Mouse (Mus musculus) forebrain, embryonic 14.5 days (tissue): ENCODE data around the gene Pf4. TPM values are rescaled to one million over a fixed set of nuclear protein-coding genes. Genes with fewer than 3 reads are reported as not detected.
A peak's percentile ranks its signal among the peaks of the same experiment; 100 is the strongest.

ENCODE experiments used
- ATAC-seq: fragments of 200-750 bp; cut with Nextera tagmentation; 2 replicates; pipeline ENCODE4 v1.8.0; 2017; ENCODE audit warnings: mild to moderate bottlenecking, moderate library complexity
- DNase-seq: peaks from one replicate; pipeline ENCODE4 v3.0.0-alpha.2; 2015; ENCODE audit warnings: low spot score
- H3K27ac ChIP-seq: fragments of 300-500 bp; sonication (generic); 2 replicates; pipeline ENCODE4 v1.5.1; 2014; ENCODE audit warnings: low read depth, mild to moderate bottlenecking, control low read depth, low read length, moderate library complexity
- H3K27me3 ChIP-seq: fragments of 300-500 bp; sonication (generic); replicated peaks from 2 replicates; pipeline ENCODE4 v1.6.1; 2014; ENCODE audit warnings: low read length, control low read depth, mixed read lengths; ENCODE audit not compliant: control insufficient read depth, insufficient read depth
- H3K36me3 ChIP-seq: fragments of 300-500 bp; sonication (generic); 2 replicates; pipeline ENCODE4 v1.6.1; 2014; ENCODE audit warnings: low read length, control low read depth; ENCODE audit not compliant: control insufficient read depth, insufficient read depth
- H3K4me1 ChIP-seq: fragments of 300-500 bp; sonication (generic); 2 replicates; pipeline ENCODE4 v1.6.1; 2014; ENCODE audit warnings: antibody characterized with exemption, low read length, control low read depth; ENCODE audit not compliant: control insufficient read depth, insufficient read depth
- H3K4me2 ChIP-seq: fragments of 300-500 bp; sonication (generic); 2 replicates; pipeline ENCODE4 v1.6.1; 2014; ENCODE audit warnings: mild to moderate bottlenecking, control low read depth, low read length
- H3K4me3 ChIP-seq: fragments of 300-500 bp; sonication (generic); 2 replicates; pipeline ENCODE4 v1.5.1; 2014; ENCODE audit warnings: low read depth, low read length, control low read depth
- H3K9ac ChIP-seq: fragments of 300-500 bp; sonication (generic); 2 replicates; pipeline ENCODE4 v1.6.1; 2014; ENCODE audit warnings: mild to moderate bottlenecking, low read length, control low read depth, moderate library complexity
- H3K9me3 ChIP-seq: fragments of 300-500 bp; sonication (generic); replicated peaks from 2 replicates; pipeline ENCODE4 v1.6.1; 2016; ENCODE audit warnings: low read length, control low read depth, mixed read lengths; ENCODE audit not compliant: control insufficient read depth
- WGBS: fragments of 180-500 bp; shearing (Covaris S2); extraction: QIAGEN DNeasy Blood & Tissue Kit; methylation state at CpG from one replicate; pipeline ENCODE4 v1.1.7; 2014; 5-methylcytosine and 5-hydroxymethylcytosine counted together
- microRNA-seq: library from miRNA; unstranded; fragments of <30 nt; microRNA quantifications from one replicate; pipeline ENCODE4, GENCODE M21; 2016
- polyA plus RNA-seq: library from polyadenylated mRNA; unstranded; fragments of >200 nt; fragmentation: Nextera tagmentation; extraction: Ambion mirVana; gene quantifications from 2 replicates; pipeline ENCODE4 v1.2.1, GENCODE M21; 2014

Pf4 gene
- polyA plus RNA-seq, 1 experiment from 2014 or later: 41.7 TPM

- H3K4me2 ChIP-seq: no peak overlapping the region
- DNase-seq (no peak), ATAC-seq (no peak)
- H3K4me3 ChIP-seq: no peak overlapping the region
- H3K9me3 ChIP-seq: no peaks in the 10 kb centered on the region
- no peak overlapping the region for H3K9ac ChIP-seq
- no peaks in the 10 kb centered on the region for H3K4me1 ChIP-seq
- no peak overlapping the region for H3K27ac ChIP-seq
- no peaks in the 10 kb centered on the region for H3K27me3 ChIP-seq
- H3K36me3 ChIP-seq: no peaks in the 10 kb centered on the region
Observed at GRCm38 (mm10) chr5:90804574-90804973, 32.3 kb downstream of the Pf4 start.

- DNase-seq (peak; percentile 5), ATAC-seq (no peak)
- no peak overlapping the region for H3K4me2 ChIP-seq
- H3K9ac ChIP-seq: no peak overlapping the region
- H3K4me1 ChIP-seq: no peaks in the 10 kb centered on the region
- H3K36me3 ChIP-seq: no peaks in the 10 kb centered on the region
- no peak overlapping the region for H3K27ac ChIP-seq
- H3K27me3 ChIP-seq: no peaks in the 10 kb centered on the region
- H3K9me3 ChIP-seq: no peaks in the 10 kb centered on the region
- no peak overlapping the region for H3K4me3 ChIP-seq
Observed at GRCm38 (mm10) chr5:90806050-90806449, 33.8 kb downstream of the Pf4 start.

- Histone ChIP-seq H3K9ac (no peak overlapping the region), H3K36me3 (no peaks in the 10 kb centered on the region), H3K4me3 (no peak overlapping the region), H3K9me3 (no peaks in the 10 kb centered on the region), H3K27ac (no peak overlapping the region), H3K4me1 (no peaks in the 10 kb centered on the region), H3K27me3 (no peaks in the 10 kb centered on the region), H3K4me2 (no peak overlapping the region)
- 86% methylated on average over 3 of the region's 3 CpGs for WGBS
- DNase-seq: no peak
- no peak for ATAC-seq
Observed at GRCm38 (mm10) chr5:90807176-90807950, 35.1 kb downstream of the Pf4 start.

DNA sequence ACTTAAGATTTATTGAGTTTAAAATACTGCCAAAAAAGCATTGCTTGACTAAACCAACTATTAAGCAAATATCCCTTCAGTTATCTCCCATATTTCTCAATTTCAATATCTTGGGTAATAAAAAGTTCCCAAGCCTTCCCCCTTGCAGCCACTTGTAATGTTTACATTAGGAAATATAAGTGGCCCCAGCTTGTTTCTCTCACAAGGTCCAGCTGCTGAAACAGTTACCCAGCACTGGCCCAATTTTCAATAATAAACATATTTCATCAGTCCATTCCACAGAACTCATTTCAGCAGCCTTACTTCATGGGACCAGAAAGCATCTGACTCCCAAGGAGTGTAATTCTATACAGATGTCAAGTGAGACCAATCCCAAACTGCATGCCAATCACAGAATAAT, 47.5 kb downstream of the Pf4 start:
- Histone ChIP-seq H3K4me2 (no peak overlapping the region), H3K27me3 (no peaks in the 10 kb centered on the region), H3K9ac (no peak overlapping the region), H3K4me3 (no peak overlapping the region), H3K4me1 (no peaks in the 10 kb centered on the region), H3K36me3 (no peaks in the 10 kb centered on the region), H3K9me3 (no peaks in the 10 kb centered on the region), H3K27ac (no peak overlapping the region)
- DNase-seq (no peak), ATAC-seq (no peak)

Small RNA genes within 50 kb of the gene (microRNA-seq; reads per million reads assigned to microRNA genes)
- not detected for gene Gm24322

Other genes starting within 250 kb of the Pf4 start
- not detected in 2 replicates for gene 5830473C10Rik, start 211.3 kb upstream of the Pf4 start, polyA plus RNA-seq
- 0.74 and 1.1 TPM in 2 replicates for gene Rassf6, start 131.8 kb upstream of the Pf4 start, polyA plus RNA-seq
- gene Cxcl5, start 13.1 kb upstream of the Pf4 start, polyA plus RNA-seq: 0.11 and 0.14 TPM in 2 replicates
- 0.85 and 0.95 TPM in 2 replicates for gene Ppbp, start 3.9 kb upstream of the Pf4 start, polyA plus RNA-seq
- not detected in 2 replicates for gene Cxcl3, start 13.7 kb downstream of the Pf4 start, polyA plus RNA-seq
- not detected in 2 replicates for gene Cxcl15, start 22.1 kb downstream of the Pf4 start, polyA plus RNA-seq
- gene Cxcl1, start 118.8 kb downstream of the Pf4 start, polyA plus RNA-seq: 0.56 TPM in 1 of 2 replicates, not detected in the other
- not detected in 2 replicates for gene Cxcl2, start 131.4 kb downstream of the Pf4 start, polyA plus RNA-seq
- gene Mthfd2l, start 158.7 kb downstream of the Pf4 start, polyA plus RNA-seq: 71.9 and 86.0 TPM in 2 replicates